Mouse (Mus musculus) naive thymus-derived CD4-positive, alpha-beta T cell, adult 2 months (primary cell): ENCODE measurements at regions not wholly inside any gene's neighbourhood (a gene's known extent, or its start where the extent isn't known, plus 50 kb on each side); places are given as distances from the start of the nearest gene placed in this dataset.

Experiments
- DNase-seq: peaks from one replicate; pipeline ENCODE4 v3.0.0-alpha.2; 2011; ENCODE audit warnings: low read depth

- DNase-seq, result no peak
Measured at GRCm38 (mm10) chr4:137160526-137160925, 111.9 kb upstream of the Zbtb40 start.

GRCm38 (mm10) chr4:137158201-137158600 lies 109.6 kb upstream of the Zbtb40 start:
- DNase-seq, result no peak

GRCm38 (mm10) chr4:137156441-137157105 lies 108.0 kb upstream of the Zbtb40 start:
- no peak for DNase-seq

GRCm38 (mm10) chr4:137148756-137149155 lies 100.2 kb upstream of the Zbtb40 start:
- DNase-seq, result no peak

- no peak for DNase-seq
Measured at GRCm38 (mm10) chr4:137147795-137148194, 99.2 kb upstream of the Zbtb40 start.

GRCm38 (mm10) chr4:137146326-137146725 lies 97.7 kb upstream of the Zbtb40 start:
- DNase-seq, result no peak

- DNase-seq, result no peak
Measured at GRCm38 (mm10) chr4:137142316-137142715, 93.7 kb upstream of the Zbtb40 start.

GRCm38 (mm10) chr4:137139051-137139705 lies 90.6 kb upstream of the Zbtb40 start:
- no peak for DNase-seq

GRCm38 (mm10) chr4:137138127-137138526 lies 89.5 kb upstream of the Zbtb40 start:
- no peak for DNase-seq

- DNase-seq, result no peak
Measured at GRCm38 (mm10) chr4:137136313-137136712, 87.7 kb upstream of the Zbtb40 start.

- no peak for DNase-seq
Measured at GRCm38 (mm10) chr4:137135792-137136191, 87.2 kb upstream of the Zbtb40 start.

GRCm38 (mm10) chr4:137134553-137134952 lies 86.0 kb upstream of the Zbtb40 start:
- no peak for DNase-seq

- no peak for DNase-seq
Measured at GRCm38 (mm10) chr4:137133789-137134188, 85.2 kb upstream of the Zbtb40 start.

- DNase-seq, result no peak
Measured at GRCm38 (mm10) chr4:137130619-137131212, 82.1 kb upstream of the Zbtb40 start.

- no peak for DNase-seq
Measured at GRCm38 (mm10) chr4:137128152-137128551, 79.6 kb upstream of the Zbtb40 start.

- DNase-seq, result no peak
Measured at GRCm38 (mm10) chr4:137121684-137122083, 73.1 kb upstream of the Zbtb40 start.

- DNase-seq, result no peak
Measured at GRCm38 (mm10) chr4:137120597-137120996, 72.0 kb upstream of the Zbtb40 start.

GRCm38 (mm10) chr4:137118332-137118715 lies 69.7 kb upstream of the Zbtb40 start:
- no peak for DNase-seq

GRCm38 (mm10) chr4:137117471-137118331 lies 69.1 kb upstream of the Zbtb40 start:
- DNase-seq, result peak; percentile 50

- no peak for DNase-seq
Measured at GRCm38 (mm10) chr4:137115062-137115461, 66.5 kb upstream of the Zbtb40 start.

GRCm38 (mm10) chr4:137110276-137110675 lies 61.7 kb upstream of the Zbtb40 start:
- DNase-seq, result no peak

- DNase-seq, result no peak
Measured at GRCm38 (mm10) chr4:137104447-137105044, 55.9 kb upstream of the Zbtb40 start.
